Comparison of ENCODE assay signal across 28 mouse cellular contexts in genomic region chr6:66168913-66169312, GRCm38 (mm10).
"Had no signal": no experiment of that assay in that cellular context is flagged by ENCODE, and none has a peak within 500 bp of the region (broad histone marks: within the 10 kb centered on the region; RNA-seq: fewer than 3 reads in every experiment).

No protein-coding gene starts in this region.

- H3K9me3 ChIP-seq: embryonic facial prominence, embryonic 12.5 days; embryonic facial prominence, embryonic 13.5 days; embryonic facial prominence, embryonic 15.5 days; forebrain, embryonic 12.5 days; forebrain, embryonic 15.5 days had no signal

- H3K4me2 ChIP-seq: embryonic facial prominence, embryonic 12.5 days; embryonic facial prominence, embryonic 13.5 days; embryonic facial prominence, embryonic 15.5 days; forebrain, embryonic 12.5 days; forebrain, embryonic 13.5 days; forebrain, embryonic 15.5 days had no signal

- H3K4me3 ChIP-seq: embryonic facial prominence, embryonic 10.5 days; embryonic facial prominence, embryonic 12.5 days; embryonic facial prominence, embryonic 13.5 days; embryonic facial prominence, embryonic 15.5 days; erythroblast, embryonic 14.5 days; forebrain, embryonic 10.5 days; forebrain, embryonic 12.5 days; forebrain, embryonic 13.5 days; forebrain, embryonic 15.5 days; gastrocnemius, adult 2 months had no signal

- H3K4me1 ChIP-seq: embryonic facial prominence, embryonic 10.5 days; embryonic facial prominence, embryonic 12.5 days; embryonic facial prominence, embryonic 13.5 days; embryonic facial prominence, embryonic 15.5 days; forebrain, embryonic 10.5 days; forebrain, embryonic 12.5 days; forebrain, embryonic 13.5 days; forebrain, embryonic 15.5 days had no signal

- H3K36me3 ChIP-seq: embryonic facial prominence, embryonic 10.5 days; embryonic facial prominence, embryonic 12.5 days; embryonic facial prominence, embryonic 13.5 days; embryonic facial prominence, embryonic 15.5 days; forebrain, embryonic 10.5 days; forebrain, embryonic 12.5 days; forebrain, embryonic 15.5 days had no signal

- H3K9ac ChIP-seq: embryonic facial prominence, embryonic 12.5 days; embryonic facial prominence, embryonic 13.5 days; embryonic facial prominence, embryonic 15.5 days; forebrain, embryonic 12.5 days; forebrain, embryonic 13.5 days; forebrain, embryonic 15.5 days; forebrain, postnatal 0 days had no signal

- H3K27me3 ChIP-seq: embryonic facial prominence, embryonic 12.5 days; embryonic facial prominence, embryonic 13.5 days; embryonic facial prominence, embryonic 15.5 days; forebrain, embryonic 12.5 days; forebrain, embryonic 13.5 days; forebrain, embryonic 15.5 days had no signal

- DNase-seq: cerebellum, adult 18-20 months; cerebellum, adult 2 months; cerebellum, adult 8-10 months; cerebellum, adult 9-10 months; cerebellum, adult 9-11 months; cerebellum, postnatal 10 days; cerebellum, postnatal 14 days; cerebellum, postnatal 25 days; cerebellum, postnatal 36 days; embryo, embryonic 11 days; forebrain, postnatal 0 days; gastrocnemius, adult 2 months; gastrocnemius, postnatal 10 days; gastrocnemius, postnatal 14 days; gastrocnemius, postnatal 25 days; gastrocnemius, postnatal 36 days; heart, adult 11 months had no signal

- ATAC-seq: forebrain, embryonic 13.5 days; forebrain, embryonic 14.5 days; forebrain, embryonic 15.5 days; forebrain, embryonic 16.5 days; forebrain, postnatal 0 days had no signal

- H3K27ac ChIP-seq: embryonic facial prominence, embryonic 10.5 days; embryonic facial prominence, embryonic 12.5 days; embryonic facial prominence, embryonic 13.5 days; embryonic facial prominence, embryonic 15.5 days; forebrain, embryonic 10.5 days; forebrain, embryonic 12.5 days; forebrain, embryonic 13.5 days; forebrain, embryonic 15.5 days; gastrocnemius, adult 2 months had no signal
